Mouse (Mus musculus) lung, postnatal 14 days (tissue): ENCODE measurements at regions not wholly inside any gene's neighbourhood (a gene's known extent, or its start where the extent isn't known, plus 50 kb on each side); places are given as distances from the start of the nearest gene placed in this dataset.
"Not testable (repeated sequence)": the region's sequence is repeated elsewhere in the genome, so short reads cannot be mapped to it uniquely, and the experiment has no call there.

ENCODE experiments used
- DNase-seq: peaks from one replicate; pipeline ENCODE4 v3.0.0; 2021

- no peak for DNase-seq
Observed at GRCm38 (mm10) chr13:70210158-70210557, 408.0 kb downstream of the Med10 start.

GRCm38 (mm10) chr13:70213017-70213416 lies 410.8 kb downstream of the Med10 start:
- DNase-seq, result no peak

GRCm38 (mm10) chr13:70213622-70214021 lies 411.4 kb downstream of the Med10 start:
- DNase-seq, result no peak

- DNase-seq, result no peak
Observed at GRCm38 (mm10) chr13:70214022-70214654, 411.9 kb downstream of the Med10 start.

- no peak for DNase-seq
Observed at GRCm38 (mm10) chr13:70216134-70216533, 413.9 kb downstream of the Med10 start.

- no peak for DNase-seq
Observed at GRCm38 (mm10) chr13:70217429-70218133, 415.4 kb downstream of the Med10 start.

DNA sequence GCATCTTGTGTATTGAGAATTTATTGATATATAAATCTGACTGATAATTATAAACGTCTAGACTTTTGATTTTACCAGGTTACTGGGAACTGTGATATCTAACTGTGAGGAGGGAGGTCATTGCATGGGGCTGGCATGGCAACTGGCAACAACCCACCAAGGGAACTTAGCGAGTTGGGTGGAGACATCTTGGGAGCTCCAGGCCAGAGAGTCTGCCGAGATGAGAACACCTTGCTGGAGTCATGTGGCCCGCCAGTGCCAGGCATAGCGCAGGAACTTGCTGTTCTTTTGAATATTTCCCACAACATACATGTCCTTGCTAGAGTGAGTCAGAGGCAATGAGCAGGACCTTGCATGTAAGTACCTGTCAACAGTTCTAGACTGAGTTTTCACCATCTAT lies 413.9 kb downstream of the Ice1 start:
- DNase-seq, result no peak

- DNase-seq, result no peak
Observed at GRCm38 (mm10) chr13:70227167-70227566, 410.3 kb downstream of the Ice1 start.

- DNase-seq, result peak; percentile 76
Observed at GRCm38 (mm10) chr13:70233896-70234799, 403.3 kb downstream of the Ice1 start.

DNA sequence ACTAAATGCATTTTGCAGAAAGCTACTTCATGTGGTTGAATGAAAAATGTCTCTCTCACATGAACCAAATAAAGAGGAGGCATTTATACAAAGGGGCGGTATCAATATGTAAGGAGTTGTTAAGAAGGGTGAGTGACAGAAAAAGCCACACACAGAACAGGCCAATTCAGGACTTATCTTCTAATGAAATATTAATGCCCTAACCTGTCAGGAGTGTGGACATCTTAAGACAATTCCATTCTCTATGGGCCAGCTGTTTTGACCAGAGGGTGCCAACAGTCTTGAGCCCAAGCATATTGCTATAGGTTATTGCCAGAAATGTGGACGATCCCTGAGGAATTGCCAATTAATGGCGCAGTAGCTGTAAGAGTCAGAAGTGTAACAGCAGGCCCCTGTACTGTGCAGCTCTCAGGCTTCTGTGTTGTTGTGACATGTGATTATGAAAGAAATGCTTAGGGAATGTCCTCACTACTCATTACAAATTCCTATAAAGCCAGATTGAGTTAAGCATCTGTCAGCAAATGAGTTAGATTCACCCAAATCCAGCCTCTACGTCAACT lies 393.8 kb downstream of the Ice1 start:
- DNase-seq, result no peak

GRCm38 (mm10) chr13:70260003-70260496 lies 377.4 kb downstream of the Ice1 start:
- DNase-seq, result no peak

GRCm38 (mm10) chr13:70263654-70264053 lies 373.8 kb downstream of the Ice1 start:
- DNase-seq, result no peak

GRCm38 (mm10) chr13:70276884-70277378 lies 360.5 kb downstream of the Ice1 start:
- DNase-seq, result not testable (repeated sequence)

DNA sequence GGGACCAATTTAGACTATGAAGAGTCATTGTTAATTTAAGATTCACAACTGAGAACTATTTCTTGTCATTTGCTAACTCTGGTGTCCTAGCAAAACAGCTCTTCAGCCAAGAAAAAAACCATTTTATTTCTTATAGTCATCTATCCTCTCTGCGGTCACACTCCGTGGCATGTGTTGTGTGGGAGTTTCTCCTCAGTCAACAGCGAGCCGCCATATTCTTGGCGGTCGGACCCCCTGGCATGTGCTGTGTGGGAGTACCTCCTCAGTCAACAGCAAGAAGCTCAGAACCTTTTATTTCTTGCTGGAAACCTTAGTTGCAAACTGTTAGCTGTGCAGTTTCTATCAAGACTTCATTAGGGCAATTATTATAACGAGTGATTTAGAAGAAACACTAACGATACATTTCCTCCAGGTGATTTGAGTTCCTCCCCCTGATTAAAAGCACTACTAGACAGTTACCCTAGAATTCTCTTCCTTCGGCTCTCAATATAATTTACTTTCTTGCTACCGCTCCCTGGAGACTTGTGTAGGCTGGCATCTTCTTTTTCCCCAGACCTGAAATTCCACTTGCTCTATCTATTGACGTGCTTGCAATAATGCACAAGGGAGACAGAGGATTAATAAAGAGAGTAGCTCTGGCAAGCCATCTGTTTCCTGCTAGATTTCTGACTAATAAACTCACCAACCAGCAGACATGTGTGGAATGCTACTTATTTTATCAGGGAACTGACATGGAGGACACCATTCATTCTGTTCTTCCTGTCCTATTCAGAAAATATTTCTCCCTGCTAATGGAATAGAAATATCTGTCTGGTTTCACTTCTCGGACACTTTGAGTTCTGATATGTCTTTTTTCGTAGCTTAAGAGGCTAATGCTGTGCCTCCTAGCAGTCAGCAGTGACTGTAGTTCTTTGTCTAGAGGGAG lies 359.5 kb downstream of the Ice1 start:
- no peak for DNase-seq

DNA sequence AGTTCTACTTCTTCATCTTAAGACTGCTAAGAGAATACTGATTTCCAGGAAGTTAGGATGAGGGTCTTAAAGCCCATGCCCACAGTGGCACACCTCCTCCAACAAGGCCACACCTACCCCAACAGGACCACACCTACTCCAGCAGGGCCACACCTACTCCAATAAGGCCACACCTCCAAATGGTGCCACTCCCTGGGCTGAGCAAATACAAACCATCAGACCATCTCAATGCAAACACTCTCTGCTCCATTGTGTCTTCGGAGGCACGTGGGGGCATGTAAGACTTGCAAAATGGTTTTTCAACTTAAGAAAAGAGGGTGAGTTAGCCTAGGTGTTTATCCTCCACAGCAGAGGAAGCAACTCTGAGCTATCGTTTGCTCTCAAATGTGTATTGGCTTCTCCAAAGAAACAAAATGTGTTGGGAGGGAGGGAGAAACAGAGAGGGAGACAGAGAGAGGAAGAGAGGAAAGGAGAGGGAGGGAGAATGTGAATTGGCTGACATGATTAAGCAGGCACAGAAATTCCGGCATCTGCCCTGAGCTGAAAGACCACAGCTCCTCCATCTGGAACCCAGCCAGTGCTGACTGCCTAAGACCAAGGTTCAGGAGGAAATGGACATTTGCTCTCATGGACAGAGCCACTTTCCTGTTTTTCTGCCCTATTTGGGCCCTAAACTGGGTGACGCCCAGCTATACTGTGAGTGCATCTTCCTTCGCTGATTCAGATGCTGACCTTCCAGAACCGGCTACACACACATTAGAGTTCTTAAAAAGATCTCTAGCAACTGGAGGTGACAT lies 356.2 kb downstream of the Ice1 start:
- DNase-seq, result peak; percentile 39

- no peak for DNase-seq
Observed at GRCm38 (mm10) chr13:70282731-70283130, 354.7 kb downstream of the Ice1 start.

DNA sequence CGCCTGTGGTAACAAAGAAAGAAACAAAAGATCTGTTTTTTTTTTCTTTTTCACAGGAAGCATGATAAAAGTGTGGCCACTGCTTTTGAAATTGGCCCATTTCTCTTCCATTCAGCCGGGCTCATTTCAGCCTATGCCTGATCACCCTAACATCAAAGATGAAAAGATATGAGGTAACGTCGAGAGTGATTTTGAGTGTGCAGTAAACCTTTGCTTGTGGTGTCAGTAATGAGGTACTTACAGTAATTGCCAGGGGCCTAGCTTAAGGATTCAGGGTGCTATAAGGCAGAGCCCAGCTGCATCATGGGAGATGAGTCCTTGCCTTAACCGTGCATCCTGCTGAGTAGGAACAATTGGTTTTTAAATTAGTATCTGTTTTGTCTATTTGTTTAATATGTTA lies 354.2 kb downstream of the Ice1 start:
- no peak for DNase-seq

- DNase-seq, result no peak
Observed at GRCm38 (mm10) chr13:70292713-70293112, 344.7 kb downstream of the Ice1 start.

DNA sequence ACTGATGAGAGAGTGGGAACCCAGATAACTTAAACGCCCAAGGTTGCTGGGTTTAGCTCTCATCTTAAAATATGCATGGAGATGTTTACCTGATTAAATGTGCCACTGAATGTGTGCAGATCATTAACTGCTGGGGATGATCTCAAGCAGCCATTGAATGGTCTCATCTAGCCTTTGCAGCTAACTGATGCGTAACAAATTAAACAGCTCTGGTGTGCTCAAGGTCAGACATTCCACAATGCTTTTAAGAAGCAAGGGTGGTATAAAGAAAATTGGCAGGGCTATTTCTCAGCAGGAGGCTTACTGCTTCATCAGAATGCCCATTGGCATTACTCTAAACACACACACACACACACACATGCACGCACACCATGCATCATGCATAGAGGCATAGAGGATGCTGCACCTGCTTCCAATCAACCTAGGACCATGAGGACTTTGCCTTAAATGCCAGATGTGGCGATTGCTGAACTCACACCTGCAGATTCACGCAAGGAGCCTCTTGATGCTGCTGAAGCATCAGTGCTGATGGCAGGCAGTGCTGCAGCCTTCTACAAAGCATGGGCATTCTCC lies 333.4 kb downstream of the Ice1 start:
- DNase-seq, result no peak

GRCm38 (mm10) chr13:70310516-70310915 lies 326.9 kb downstream of the Ice1 start:
- DNase-seq, result no peak
